Mouse (Mus musculus) stomach, postnatal 0 days (tissue): ENCODE results near the gene Gm45716. TPM values are rescaled to one million over a fixed set of nuclear protein-coding genes. Genes with fewer than 3 reads are reported as not detected.

ENCODE experiments used
- ATAC-seq: fragments of 200-750 bp; cut with Nextera tagmentation; 2 replicates; pipeline ENCODE4 v1.8.0; 2017; ENCODE audit not compliant: low FRiP score, low TSS enrichment
- DNase-seq: peaks from one replicate; pipeline ENCODE4 v3.0.0-alpha.2; 2016; ENCODE audit warnings: low spot score
- H3K27ac ChIP-seq: fragments of 300-500 bp; sonication (generic); replicated peaks from 2 replicates; pipeline ENCODE4 v1.5.1; 2014; ENCODE audit warnings: mild to moderate bottlenecking, control low read depth
- H3K27me3 ChIP-seq: fragments of 300-500 bp; sonication (generic); 2 replicates; pipeline ENCODE4 v1.6.1; 2014; ENCODE audit warnings: low read length; ENCODE audit not compliant: control insufficient read depth, insufficient read depth
- H3K36me3 ChIP-seq: fragments of 300-500 bp; sonication (generic); 2 replicates; pipeline ENCODE4 v1.6.1; 2014; ENCODE audit warnings: low read length, mixed read lengths; ENCODE audit not compliant: control insufficient read depth, insufficient read depth
- H3K4me1 ChIP-seq: fragments of 300-500 bp; sonication (generic); replicated peaks from 2 replicates; pipeline ENCODE4 v1.6.1; 2014; ENCODE audit warnings: antibody characterized with exemption; ENCODE audit not compliant: control insufficient read depth, insufficient read depth
- H3K4me2 ChIP-seq: fragments of 300-500 bp; sonication (generic); replicated peaks from 2 replicates; pipeline ENCODE4 v1.6.1; 2014; ENCODE audit warnings: low read depth, mild to moderate bottlenecking, control low read depth, moderate library complexity
- H3K4me3 ChIP-seq: fragments of 300-500 bp; sonication (generic); 2 replicates; pipeline ENCODE4 v1.5.1; 2014; ENCODE audit warnings: low read depth, low read length, control low read depth
- H3K9ac ChIP-seq: fragments of 300-500 bp; sonication (generic); 2 replicates; pipeline ENCODE4 v1.6.1; 2014; ENCODE audit warnings: mild to moderate bottlenecking, low read length, control low read depth, mixed read lengths
- H3K9me3 ChIP-seq: fragments of 300-500 bp; sonication (generic); 2 replicates; pipeline ENCODE4 v1.6.1; 2016; ENCODE audit warnings: low read length; ENCODE audit not compliant: control insufficient read depth
- CTCF ChIP-seq: IDR thresholded peaks from 2 replicates; pipeline ENCODE4 v1.5.1; 2016; ENCODE audit warnings: antibody characterized with exemption, low read depth, mild to moderate bottlenecking, moderate library complexity
- EP300 ChIP-seq: optimal IDR thresholded peaks from 2 replicates; pipeline ENCODE3; 2016; ENCODE audit warnings: antibody characterized with exemption
- WGBS: fragments of 180-500 bp; shearing (Covaris S2); extraction: QIAGEN DNeasy Blood & Tissue Kit; methylation state at CpG from one replicate; pipeline ENCODE4 v1.1.7; 2014; 5-methylcytosine and 5-hydroxymethylcytosine counted together
- polyA plus RNA-seq: library from polyadenylated mRNA; unstranded; fragments of >200 nt; fragmentation: Nextera tagmentation; extraction: Ambion mirVana; gene quantifications from 2 replicates; pipeline ENCODE4 v1.2.1, GENCODE M21; 2015

Gene Gm45716
- polyA plus RNA-seq, 1 experiment from 2014 or later = 7.0 TPM

GRCm38 (mm10) chr11:90195756-90196520 lies 8.5 kb downstream of the Gm45716 start:
- DNase-seq = no peak
- no peaks in the 10 kb centered on the region for H3K36me3 ChIP-seq
- no peak overlapping the region for H3K4me2 ChIP-seq
- no peak overlapping the region for H3K9ac ChIP-seq
- ATAC-seq = no peak
- WGBS = 54% methylated on average over 11 of the region's 11 CpGs
- no peak overlapping the region for H3K4me3 ChIP-seq
- TF ChIP-seq EP300 (no peak), CTCF (no peak)
- no peaks in the 10 kb centered on the region for H3K27me3 ChIP-seq
- no peaks in the 10 kb centered on the region for H3K4me1 ChIP-seq
- H3K9me3 ChIP-seq = 0 out of 2 replicates have a peak, but pooled peaks cover 4% of the 10 kb centered on the region
- H3K27ac ChIP-seq = no peak overlapping the region

- WGBS = 42% methylated on average over 12 of the region's 12 CpGs
- TF ChIP-seq EP300 (no peak), CTCF (no peak)
- Histone ChIP-seq H3K4me2 (no peak overlapping the region), H3K4me3 (no peak overlapping the region), H3K4me1 (no peaks in the 10 kb centered on the region), H3K9ac (no peak overlapping the region), H3K27ac (no peak overlapping the region), H3K9me3 (0 out of 2 replicates have a peak, but pooled peaks cover 4% of the 10 kb centered on the region), H3K36me3 (no peaks in the 10 kb centered on the region), H3K27me3 (no peaks in the 10 kb centered on the region)
- DNase-seq (peak; percentile 47), ATAC-seq (no peak)
These were observed 9.2 kb downstream of the Gm45716 start for GRCm38 (mm10) chr11:90196521-90197215.

- no peak overlapping the region for H3K4me2 ChIP-seq
- no peak for TF ChIP-seq EP300
- no peak for TF ChIP-seq CTCF
These were observed 10.6 kb downstream of the Gm45716 start for GRCm38 (mm10) chr11:90198048-90198447.

DNA sequence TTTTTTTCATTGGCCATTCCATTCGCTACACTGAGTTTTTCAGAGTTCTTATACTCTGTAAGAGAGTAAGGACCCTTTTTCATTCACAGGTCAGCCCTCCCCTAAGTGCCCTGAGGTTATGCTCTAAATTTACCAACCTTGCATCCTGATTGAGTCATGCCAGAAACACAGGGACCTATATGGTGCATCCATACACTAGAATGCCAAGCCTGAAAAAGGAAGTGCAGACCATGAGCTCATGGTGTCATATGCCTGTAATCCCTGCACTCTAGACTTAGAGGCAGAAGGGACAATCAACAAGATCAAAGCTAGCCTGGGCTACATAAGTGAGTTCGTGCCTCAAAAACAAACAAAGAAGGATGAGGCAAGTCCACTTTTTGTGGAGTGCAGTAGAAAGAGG lies 13.3 kb downstream of the Gm45716 start:
- Histone ChIP-seq H3K9ac (no peak overlapping the region), H3K27ac (no peak overlapping the region), H3K4me1 (no peaks in the 10 kb centered on the region), H3K27me3 (no peaks in the 10 kb centered on the region), H3K4me2 (no peak overlapping the region), H3K4me3 (no peak overlapping the region), H3K9me3 (no peaks in the 10 kb centered on the region), H3K36me3 (no peaks in the 10 kb centered on the region)
- TF ChIP-seq CTCF (no peak), EP300 (no peak)
- ATAC-seq (no peak), DNase-seq (no peak)
- 81% methylated on average over 2 of the region's 2 CpGs for WGBS

More at GRCm38 (mm10) chr11:90198048-90198447, 10.6 kb downstream of the Gm45716 start:
- H3K9me3 ChIP-seq = no peaks in the 10 kb centered on the region
- H3K27me3 ChIP-seq = no peaks in the 10 kb centered on the region
- 60% methylated on average over 5 of the region's 5 CpGs for WGBS
- DNase-seq = no peak
- no peaks in the 10 kb centered on the region for H3K4me1 ChIP-seq
- no peak for ATAC-seq
- no peak overlapping the region for H3K4me3 ChIP-seq
- H3K9ac ChIP-seq = no peak overlapping the region
- H3K36me3 ChIP-seq = no peaks in the 10 kb centered on the region
- no peak overlapping the region for H3K27ac ChIP-seq

DNA sequence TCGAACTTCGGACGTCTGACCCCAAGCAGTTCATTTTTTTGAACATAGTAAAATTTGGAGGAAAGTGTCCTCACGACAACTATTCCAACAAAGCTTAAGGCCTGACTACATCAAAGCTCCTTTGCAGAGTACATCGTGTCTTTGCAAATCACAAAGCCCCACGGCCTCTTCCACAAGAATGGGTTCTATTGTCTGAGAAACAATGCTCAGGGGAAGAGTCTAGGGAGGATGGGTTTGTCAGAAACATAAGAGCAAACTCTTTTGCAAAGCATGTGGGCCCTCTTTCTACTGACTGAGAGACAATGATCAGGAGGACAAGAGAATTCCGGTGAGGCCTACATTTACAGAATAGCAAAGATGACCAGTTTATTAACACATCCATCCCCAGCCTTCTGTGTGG lies 26.8 kb downstream of the Gm45716 start:
- no peaks in the 10 kb centered on the region for H3K9me3 ChIP-seq
- H3K36me3 ChIP-seq = no peaks in the 10 kb centered on the region
- DNase-seq = no peak
- H3K27me3 ChIP-seq = no peaks in the 10 kb centered on the region
- H3K4me1 ChIP-seq = no peaks in the 10 kb centered on the region
- ATAC-seq = no peak
- 78% methylated on average over 7 of the region's 7 CpGs for WGBS
- no peak overlapping the region for H3K9ac ChIP-seq
- TF ChIP-seq EP300 (no peak), CTCF (no peak)
- no peak overlapping the region for H3K27ac ChIP-seq
- H3K4me2 ChIP-seq = no peak overlapping the region
- no peak overlapping the region for H3K4me3 ChIP-seq
